Mouse (Mus musculus) megakaryocyte, embryonic 14.5 days (primary cell): ENCODE measurements around the gene Agrp.

Experiments
- FLI1 ChIP-seq: IDR thresholded peaks from 2 replicates; pipeline ENCODE4 v1.6.1; 2012; ENCODE audit warnings: low read length, inconsistent platforms, mixed read lengths
- GATA1 ChIP-seq: IDR thresholded peaks from 3 replicates; pipeline ENCODE4 v1.6.1; 2012; ENCODE audit warnings: mixed read lengths, low read length, inconsistent platforms, borderline replicate concordance

- TF ChIP-seq GATA1, result no peak
- TF ChIP-seq FLI1, result no peak
Measured at GRCm38 (mm10) chr8:105624401-105624800, 12.8 kb downstream of the Agrp start.
